Mouse (Mus musculus) embryonic facial prominence, embryonic 10.5 days (tissue): Measurements from ENCODE around the gene Gm10358. TPM values are rescaled to one million over a fixed set of nuclear protein-coding genes. Genes with fewer than 3 reads are reported as not detected.
"Not testable (repeated sequence)": the region's sequence is repeated elsewhere in the genome, so short reads cannot be mapped to it uniquely, and the experiment has no call there.

Experiments used
- DNase-seq: peaks from one replicate; pipeline ENCODE4 v3.0.0-alpha.2; 2017; ENCODE audit warnings: low spot score
- H3K27ac ChIP-seq: fragments of 300-500 bp; sonication (generic); replicated peaks from 2 replicates; pipeline ENCODE4 v1.5.1; 2016; ENCODE audit warnings: mild to moderate bottlenecking
- H3K27me3 ChIP-seq: fragments of 300-500 bp; sonication (generic); replicated peaks from 2 replicates; pipeline ENCODE4 v1.6.1; 2016; ENCODE audit warnings: low read depth, mild to moderate bottlenecking; ENCODE audit not compliant: poor library complexity, severe bottlenecking
- H3K36me3 ChIP-seq: fragments of 300-500 bp; sonication (generic); replicated peaks from 2 replicates; pipeline ENCODE4 v1.6.1; 2016; ENCODE audit warnings: mild to moderate bottlenecking, moderate library complexity
- H3K4me1 ChIP-seq: fragments of 300-500 bp; sonication (generic); 2 replicates; pipeline ENCODE4 v1.6.1; 2016
- H3K4me3 ChIP-seq: fragments of 300-500 bp; sonication (generic); 2 replicates; pipeline ENCODE4 v1.5.1; 2016; ENCODE audit warnings: mild to moderate bottlenecking, moderate library complexity
- H3K9me3 ChIP-seq: fragments of 300-500 bp; sonication (generic); 2 replicates; pipeline ENCODE4 v1.6.1; 2016; ENCODE audit warnings: mild to moderate bottlenecking
- WGBS: fragments of 180-500 bp; shearing (Covaris S2); methylation state at CpG from one replicate; pipeline ENCODE4 v1.1.7; 2016; 5-methylcytosine and 5-hydroxymethylcytosine counted together
- polyA plus RNA-seq: library from polyadenylated mRNA; unstranded; fragments of >200 nt; fragmentation: Nextera tagmentation; extraction: Ambion mirVana; gene quantifications from 2 replicates; pipeline ENCODE4 v1.2.1, GENCODE M21; 2016

Gm10358 gene
- 0.30 TPM in 1 of 2 replicates, not detected in the other for polyA plus RNA-seq

DNA sequence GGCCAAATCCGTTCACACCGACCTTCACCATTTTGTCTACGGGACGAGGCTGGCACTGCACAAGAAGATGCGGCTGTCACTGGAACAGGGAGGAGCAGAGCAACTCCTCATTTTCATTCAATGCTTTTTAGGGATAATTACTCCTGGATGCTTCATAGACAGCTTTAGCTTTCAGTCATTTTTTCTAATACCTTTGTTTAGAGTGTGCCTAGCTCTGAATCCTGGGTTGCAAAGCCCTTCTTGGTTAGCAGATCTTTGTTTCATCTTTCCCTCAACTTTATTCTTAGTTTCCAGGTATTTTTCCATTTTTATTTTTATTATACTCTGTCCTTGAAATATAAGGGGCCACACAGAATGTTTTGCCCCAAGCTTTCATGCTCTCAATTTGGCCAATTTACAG lies at the start of gene Gm10358:
Gene Gm10358 (minus strand): TSS at position 101 of the 400 bp plus-strand sequence.
- Histone ChIP-seq H3K27ac (no peak within 1 kb of the TSS), H3K4me1 (no peaks in the 10 kb centered on the region), H3K36me3 (no peaks in the 10 kb centered on the region), H3K9me3 (no peaks in the 10 kb centered on the region), H3K27me3 (no peaks in the 10 kb centered on the region), H3K4me3 (no peak within 1 kb of the TSS)
- 96% methylated on average over 5 of the region's 5 CpGs for WGBS
- DNase-seq = no peak

DNA sequence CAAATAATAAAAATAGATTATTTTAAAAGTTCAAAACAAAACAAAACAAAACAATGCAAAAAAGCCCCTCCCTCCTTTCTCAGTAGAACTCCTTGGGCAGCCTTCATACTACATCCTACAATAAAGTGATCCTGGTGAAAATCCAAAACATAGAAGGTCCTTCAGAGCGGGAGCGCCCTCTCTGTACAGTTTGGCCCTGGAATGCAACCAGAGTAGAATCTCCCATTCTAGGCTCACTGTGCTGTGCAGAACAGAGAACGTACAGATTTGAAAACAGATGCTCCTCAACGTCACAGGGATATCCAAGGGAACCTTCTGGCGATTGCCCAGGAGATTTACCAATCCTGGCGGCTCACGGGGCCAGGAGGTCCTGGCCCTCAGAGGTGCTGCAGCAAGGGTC lies 42.0 kb upstream of the Gm10358 start, which contains the start of gene Iqcm:
Gene Iqcm (plus strand): TSS at position 301 of the 400 bp plus-strand sequence.
- no peak within 1 kb of the TSS for H3K4me3 ChIP-seq
- no peak for DNase-seq
- WGBS = 95% methylated on average over 7 of the region's 7 CpGs

DNA sequence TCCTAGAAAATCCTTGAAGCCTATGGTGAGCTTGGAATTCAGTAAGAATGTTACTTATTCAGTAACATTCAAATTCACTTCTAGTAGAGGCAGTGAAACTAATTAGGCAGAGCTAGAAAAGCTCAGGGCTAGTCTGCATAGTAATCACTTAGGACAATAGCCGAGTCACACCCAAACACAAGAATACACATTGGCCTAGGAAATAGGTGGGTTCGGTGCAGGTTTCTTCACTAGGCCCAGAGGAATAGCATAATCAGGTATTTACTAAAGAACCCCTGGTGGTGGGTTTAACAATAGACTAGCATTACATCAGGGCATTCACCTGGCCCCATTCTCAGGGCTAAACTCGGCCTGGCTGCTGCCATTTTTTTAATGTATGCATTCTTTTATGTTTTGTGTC lies 9.3 kb upstream of the Gm10358 start:
- H3K27ac ChIP-seq, H3K27me3 ChIP-seq, H3K4me3 ChIP-seq, H3K36me3 ChIP-seq, H3K9me3 ChIP-seq, H3K4me1 ChIP-seq, DNase-seq: not testable (repeated sequence)
- 80% methylated on average over 3 of the region's 3 CpGs for WGBS

More for the DNA sequence above, 42.0 kb upstream of the Gm10358 start, which contains the start of gene Iqcm:
- H3K27me3 ChIP-seq = no peaks in the 10 kb centered on the region
- no peaks in the 10 kb centered on the region for H3K36me3 ChIP-seq
- H3K4me1 ChIP-seq = no peaks in the 10 kb centered on the region
- H3K9me3 ChIP-seq = no peaks in the 10 kb centered on the region
- no peak within 1 kb of the TSS for H3K27ac ChIP-seq

DNA sequence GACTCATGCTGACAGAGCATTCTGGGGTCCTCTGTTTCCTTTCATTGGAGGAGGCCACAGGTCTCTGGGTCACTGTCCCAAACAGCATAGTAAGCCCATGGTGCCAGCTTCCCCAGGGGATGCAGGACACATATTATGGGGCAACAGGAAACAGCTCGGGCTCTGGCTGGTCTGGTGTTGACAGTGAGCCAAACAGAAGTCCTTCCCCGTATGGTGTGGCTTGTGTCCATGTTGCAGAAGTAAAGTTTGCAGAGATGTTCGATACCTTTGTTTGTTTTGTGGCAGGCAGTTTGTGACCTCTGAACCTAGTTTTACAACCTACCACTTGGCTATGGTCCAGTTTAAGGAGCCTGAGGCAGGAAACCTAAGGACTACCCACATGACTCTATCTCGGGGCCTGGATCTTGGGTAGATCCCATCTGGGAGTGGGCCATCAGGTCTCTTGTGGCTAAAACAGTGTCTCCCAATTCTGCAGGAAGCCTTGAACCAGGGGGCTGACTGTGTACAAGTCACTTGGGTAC lies 21.6 kb downstream of the Gm10358 start:
- Histone ChIP-seq H3K9me3 (0 out of 2 replicates have a peak, but pooled peaks cover 5% of the 10 kb centered on the region), H3K27ac (no peak overlapping the region), H3K4me3 (no peak overlapping the region), H3K27me3 (no peaks in the 10 kb centered on the region), H3K4me1 (no peaks in the 10 kb centered on the region), H3K36me3 (no peaks in the 10 kb centered on the region)
- WGBS = 91% methylated on average over 4 of the region's 4 CpGs
- DNase-seq = no peak

DNA sequence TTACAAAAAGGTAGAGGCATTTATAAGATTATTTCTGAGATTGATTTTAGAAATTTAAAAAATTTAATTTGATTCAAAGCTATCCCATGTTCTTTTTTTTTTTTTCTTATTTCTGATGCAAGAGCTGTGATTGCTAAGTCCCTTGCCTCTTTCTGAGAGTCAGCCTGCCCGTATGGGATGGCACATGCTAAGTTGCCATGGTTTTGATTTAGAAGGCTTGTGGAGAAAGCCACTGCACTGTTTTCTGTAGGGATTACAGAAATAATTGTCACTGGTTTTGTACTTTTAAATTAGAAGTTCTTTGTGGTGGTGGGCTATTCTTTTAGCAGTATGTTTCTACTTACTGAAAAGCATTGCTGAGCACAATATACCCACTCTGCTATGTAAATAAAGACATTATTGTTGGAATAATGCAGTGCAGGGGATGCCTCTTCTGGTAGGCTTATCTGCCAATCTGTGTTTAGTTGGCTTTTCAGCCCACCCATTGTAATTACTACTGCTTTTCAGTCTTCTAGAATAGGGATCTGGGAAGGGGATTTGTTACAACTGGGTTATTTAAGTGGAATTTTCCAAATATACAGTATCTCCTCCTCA lies 30.8 kb downstream of the Gm10358 start:
- no peak for DNase-seq
- no peaks in the 10 kb centered on the region for H3K4me1 ChIP-seq
- 39% methylated on average over 1 of the region's 1 CpGs for WGBS
- H3K36me3 ChIP-seq = no peaks in the 10 kb centered on the region
- H3K9me3 ChIP-seq = no peaks in the 10 kb centered on the region
- H3K4me3 ChIP-seq = no peak overlapping the region
- no peak overlapping the region for H3K27ac ChIP-seq
- H3K27me3 ChIP-seq = no peaks in the 10 kb centered on the region

GRCm38 (mm10) chr8:75372006-75372405 lies 34.4 kb downstream of the Gm10358 start:
- no peaks in the 10 kb centered on the region for H3K27me3 ChIP-seq
- no peak overlapping the region for H3K27ac ChIP-seq
- H3K9me3 ChIP-seq = no peaks in the 10 kb centered on the region
- WGBS = 95% methylated on average over 2 of the region's 2 CpGs
- no peaks in the 10 kb centered on the region for H3K4me1 ChIP-seq
- DNase-seq = no peak
- no peak overlapping the region for H3K4me3 ChIP-seq
- H3K36me3 ChIP-seq = no peaks in the 10 kb centered on the region

Other genes starting within 250 kb of the Gm10358 start
- gene Rasd2, start 192.6 kb downstream of the Gm10358 start, polyA plus RNA-seq = 0.06 and 0.51 TPM in 2 replicates
- 0.12 TPM in 1 of 2 replicates, not detected in the other for gene Iqcm, start 42.1 kb upstream of the Gm10358 start, polyA plus RNA-seq